Mouse (Mus musculus) fibroblast of lung, adult 2 months (primary cell): Measurements from ENCODE around the gene Diras2.
"Not testable (repeated sequence)": the region's sequence is repeated elsewhere in the genome, so short reads cannot be mapped to it uniquely, and the experiment has no call there.

Source experiments
- DNase-seq: peaks from one replicate; pipeline ENCODE4 v3.0.0-alpha.2; 2011; ENCODE audit warnings: low read depth

Diras2 gene

DNA sequence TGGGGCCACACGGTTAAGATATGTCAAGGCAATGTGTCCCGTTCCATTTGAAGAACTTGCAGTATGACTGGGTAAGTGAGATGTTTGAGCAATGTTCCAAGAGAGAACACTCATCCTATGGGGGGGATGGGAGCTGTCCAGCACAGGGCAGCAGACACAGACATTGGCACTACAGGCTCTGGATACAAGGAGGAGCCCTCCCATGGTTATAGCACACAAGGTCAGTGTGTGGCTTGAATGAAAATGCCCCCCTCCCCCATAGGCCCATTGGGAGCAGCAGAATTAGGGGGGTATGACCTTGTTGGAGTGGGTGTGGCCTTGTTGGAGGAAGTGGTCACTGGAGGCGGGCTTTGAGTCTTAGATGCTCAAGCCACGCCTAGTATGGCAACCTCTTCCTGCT, 12.7 kb downstream of the Diras2 start:
- no peak for DNase-seq

DNA sequence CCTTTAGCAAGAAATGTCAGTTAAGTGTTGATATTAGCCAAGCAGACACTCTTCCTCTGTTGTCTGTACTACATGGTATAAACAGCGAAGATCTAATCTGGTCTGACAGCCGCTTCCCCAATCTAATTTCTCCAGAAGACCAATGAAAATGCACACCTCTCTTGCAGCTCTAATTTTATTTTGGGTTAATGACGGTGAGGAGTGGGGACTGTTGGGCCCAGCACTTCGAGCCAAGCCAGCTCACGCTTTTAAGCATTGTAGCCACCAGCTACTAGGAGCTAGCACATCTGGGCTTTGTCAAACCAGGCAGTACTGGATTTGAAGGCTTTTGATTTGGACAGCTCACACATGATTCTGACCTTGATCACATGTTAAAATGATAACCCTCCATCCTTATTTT, 14.1 kb downstream of the Diras2 start:
- DNase-seq = no peak

DNA sequence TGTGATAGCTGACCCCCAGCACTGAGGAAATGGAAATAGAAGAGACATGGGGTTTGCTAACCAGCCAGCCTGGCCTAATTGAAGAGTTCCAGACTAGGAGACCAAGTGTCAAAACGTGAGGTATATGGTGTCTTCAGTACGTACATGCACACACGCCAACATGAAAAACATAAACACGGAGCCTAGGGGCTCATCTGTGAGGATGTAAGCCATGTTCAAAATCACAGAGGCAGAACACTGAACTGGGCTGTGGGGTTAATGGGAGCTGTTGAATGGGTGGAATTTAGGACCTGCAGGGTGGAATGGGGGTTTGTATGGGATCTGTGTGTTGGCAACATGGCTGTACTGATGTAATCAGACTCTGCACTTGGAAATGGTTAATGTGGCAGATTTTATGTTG, 14.5 kb downstream of the Diras2 start:
- DNase-seq = no peak

DNA sequence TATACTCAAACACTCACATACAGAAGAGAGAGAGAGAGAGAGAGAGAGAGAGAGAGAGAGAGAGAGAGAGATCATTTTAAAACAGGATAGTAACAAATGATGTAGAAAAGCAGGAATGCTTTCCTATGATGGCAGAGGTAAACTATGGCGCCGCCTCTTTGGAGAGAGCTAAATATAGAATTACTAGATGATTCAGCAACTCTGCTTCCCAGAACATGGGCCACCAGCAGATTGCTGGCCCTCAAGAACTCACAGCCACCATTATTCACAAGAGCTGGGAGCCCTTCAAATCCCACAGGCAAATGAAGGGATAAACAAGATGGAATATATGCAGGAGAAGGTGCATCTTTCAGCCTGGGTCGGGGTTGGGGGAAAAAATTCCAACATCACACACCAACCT, 15.0 kb downstream of the Diras2 start:
- DNase-seq = peak; percentile 15

DNA sequence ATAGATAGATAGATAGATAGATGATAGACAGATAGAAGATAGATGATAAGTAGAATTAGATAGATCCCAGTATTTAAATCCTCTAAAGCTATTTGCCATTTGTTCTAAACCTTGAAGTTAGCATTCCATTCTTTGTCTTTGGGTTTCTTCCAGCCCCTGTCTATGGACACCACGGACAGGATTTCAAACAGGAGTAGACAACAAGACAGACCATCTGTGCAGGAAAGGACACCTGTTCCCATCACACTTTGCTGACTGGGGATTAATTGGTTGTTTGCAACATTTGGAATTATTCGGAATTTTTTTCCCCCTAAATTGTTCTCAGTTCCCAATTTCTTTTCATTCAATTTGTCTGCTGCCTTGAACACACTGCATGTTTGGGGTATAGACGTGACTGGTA, 17.5 kb downstream of the Diras2 start:
- no peak for DNase-seq

DNA sequence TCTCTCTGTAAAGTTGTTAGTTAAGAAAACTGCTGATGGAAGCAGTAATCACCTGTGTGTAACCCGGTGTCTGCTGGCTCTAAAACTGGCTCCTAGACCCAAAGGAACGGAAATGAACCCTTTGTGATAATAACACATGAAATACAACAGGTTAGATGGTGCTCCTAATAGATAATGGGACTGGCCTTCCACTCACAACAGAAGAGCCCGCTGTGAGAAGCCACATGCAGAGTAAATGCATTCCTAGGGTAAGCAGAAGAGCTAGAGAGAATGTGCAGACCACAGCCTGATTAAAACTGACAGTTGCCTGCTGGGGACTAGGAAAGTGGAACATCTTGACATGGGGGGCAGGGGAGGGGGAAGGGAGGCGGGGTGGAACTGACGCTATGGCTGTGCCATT, 18.7 kb downstream of the Diras2 start:
- no peak for DNase-seq

DNA sequence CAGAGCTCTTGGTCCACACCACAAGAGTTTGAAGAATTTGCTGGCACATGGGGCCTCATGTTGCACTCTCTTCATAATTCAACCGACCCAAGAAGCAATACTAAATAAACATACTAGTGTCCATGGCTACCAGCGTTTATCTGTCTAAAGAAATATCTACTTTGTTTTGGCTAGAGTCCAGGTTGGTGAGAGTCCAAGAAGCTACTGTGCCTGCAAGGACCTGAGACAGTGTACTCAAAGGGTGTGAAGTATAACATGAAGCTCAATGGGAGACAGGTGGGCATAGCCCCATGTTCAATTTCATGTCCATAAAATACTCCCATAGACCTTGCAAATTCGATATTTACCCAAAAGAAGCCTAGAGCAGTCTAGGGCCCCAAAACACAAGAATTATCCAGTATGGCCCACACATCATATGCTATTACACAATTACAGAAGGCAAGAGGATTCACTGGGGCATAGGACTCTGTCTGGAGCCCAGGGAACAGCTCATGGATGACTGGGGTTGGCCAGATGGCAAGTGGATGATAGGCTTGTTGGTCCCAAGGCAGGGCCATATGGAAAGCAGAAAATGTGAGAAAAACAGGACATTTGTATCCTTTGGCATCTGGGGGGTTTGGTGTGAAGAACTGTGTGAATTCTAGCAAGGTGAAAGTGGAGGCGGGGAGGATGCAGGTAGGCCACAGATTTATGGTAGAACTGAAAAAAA, 20.8 kb downstream of the Diras2 start:
- no peak for DNase-seq

DNA sequence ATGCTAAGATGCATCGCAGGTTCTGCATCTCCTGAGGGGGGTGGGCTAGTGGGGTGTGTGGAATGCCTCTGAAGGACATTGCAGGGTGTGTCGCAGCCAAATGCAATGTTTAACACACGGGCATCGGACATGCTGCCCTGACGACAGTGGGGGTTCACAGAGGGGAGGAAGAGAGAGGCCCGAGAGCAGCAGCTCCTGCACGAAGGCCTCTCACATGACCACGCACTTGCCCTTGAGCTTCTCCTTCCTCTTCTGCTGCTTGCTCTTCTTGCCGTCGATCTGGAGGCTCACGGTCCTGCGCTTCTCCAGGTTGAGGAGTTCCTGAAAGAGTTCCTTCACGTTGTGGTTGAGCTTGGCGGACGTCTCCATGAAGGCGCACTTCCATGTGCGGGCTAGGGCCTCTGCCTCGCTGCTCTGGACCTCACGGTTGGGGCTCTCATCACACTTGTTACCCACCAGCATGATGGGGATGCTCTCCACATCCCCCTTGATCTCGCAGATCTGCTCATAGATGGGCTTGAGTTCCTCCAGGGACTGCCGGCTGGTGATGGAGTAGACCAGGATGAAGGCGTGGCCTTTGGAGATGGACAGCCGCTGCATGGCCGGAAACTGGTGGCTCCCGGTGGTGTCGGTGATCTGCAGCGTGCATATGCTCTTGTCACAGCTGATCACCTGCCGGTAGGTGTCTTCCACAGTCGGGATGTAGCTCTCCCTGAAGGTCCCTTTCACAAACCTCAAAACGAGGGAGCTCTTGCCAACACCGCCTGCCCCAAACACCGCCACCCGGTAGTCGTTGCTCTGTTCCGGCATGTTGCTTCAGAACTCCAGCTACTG, 23.4 kb downstream of the Diras2 start:
- no peak for DNase-seq

DNA sequence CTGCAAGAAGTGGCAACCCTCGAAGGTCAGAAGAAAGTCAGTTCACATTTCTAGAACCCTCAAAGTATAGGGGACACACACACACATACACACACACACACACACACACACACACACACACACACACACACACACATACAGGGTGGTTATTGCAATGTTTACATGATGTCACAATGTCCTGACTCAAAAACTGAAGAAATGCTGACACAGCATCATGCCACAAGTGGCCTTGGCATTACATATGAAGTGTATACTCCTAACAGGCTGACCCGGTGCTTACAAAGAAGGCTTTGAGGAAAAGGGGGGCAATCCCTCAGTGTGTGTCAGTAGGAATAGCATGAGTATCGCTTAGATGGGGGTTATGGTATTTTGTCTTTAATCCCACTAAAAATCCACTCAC, 24.3 kb downstream of the Diras2 start:
- not testable (repeated sequence) for DNase-seq

DNA sequence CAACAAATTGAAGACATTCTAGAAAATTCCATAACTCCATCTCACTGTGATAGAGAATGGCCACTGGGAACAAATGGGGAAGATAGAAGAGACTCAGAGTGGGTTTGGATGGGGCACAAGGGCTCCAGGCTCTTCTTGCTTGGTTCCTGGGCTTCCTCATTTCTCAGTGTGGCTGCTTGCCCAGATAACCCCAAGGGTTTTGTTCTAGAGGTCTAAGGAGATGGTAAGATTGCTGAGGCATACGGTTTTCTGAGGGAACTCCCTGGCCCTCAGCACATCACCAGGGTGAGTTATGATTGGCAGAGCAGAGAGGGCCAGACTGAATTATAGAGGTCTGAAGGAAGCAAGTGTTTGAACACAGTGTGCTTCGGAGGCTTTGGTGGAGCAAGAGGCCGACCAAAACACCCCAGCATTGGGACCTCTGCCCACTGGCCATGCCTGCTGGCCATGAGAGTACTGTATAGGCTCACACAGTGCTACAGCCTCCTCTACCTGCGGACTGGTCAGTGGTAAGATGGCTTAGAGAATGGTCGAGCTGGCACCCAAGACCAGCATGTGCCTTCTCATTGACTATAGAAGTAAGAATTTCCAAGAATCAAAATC, 25.3 kb downstream of the Diras2 start:
- not testable (repeated sequence) for DNase-seq

DNA sequence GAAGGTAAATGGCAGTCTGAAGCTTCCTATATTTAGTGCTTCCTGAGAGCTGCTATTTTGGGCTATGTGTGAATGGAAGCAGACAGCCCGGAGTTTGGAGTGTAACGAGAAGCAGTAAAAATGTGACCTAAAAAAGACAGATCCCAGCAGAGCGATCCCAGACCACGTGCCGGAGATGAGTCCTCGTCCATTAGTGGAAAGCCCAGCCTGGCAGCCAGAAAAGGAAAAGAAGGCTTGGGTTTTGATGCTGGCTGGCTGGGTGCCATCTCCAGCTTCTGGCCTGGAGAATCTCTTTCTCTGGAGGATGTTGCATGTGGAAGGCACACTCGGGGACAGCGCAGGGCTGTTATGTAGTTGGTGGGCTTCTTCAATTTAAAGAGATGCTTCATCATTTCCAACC, 29.4 kb downstream of the Diras2 start:
- no peak for DNase-seq

DNA sequence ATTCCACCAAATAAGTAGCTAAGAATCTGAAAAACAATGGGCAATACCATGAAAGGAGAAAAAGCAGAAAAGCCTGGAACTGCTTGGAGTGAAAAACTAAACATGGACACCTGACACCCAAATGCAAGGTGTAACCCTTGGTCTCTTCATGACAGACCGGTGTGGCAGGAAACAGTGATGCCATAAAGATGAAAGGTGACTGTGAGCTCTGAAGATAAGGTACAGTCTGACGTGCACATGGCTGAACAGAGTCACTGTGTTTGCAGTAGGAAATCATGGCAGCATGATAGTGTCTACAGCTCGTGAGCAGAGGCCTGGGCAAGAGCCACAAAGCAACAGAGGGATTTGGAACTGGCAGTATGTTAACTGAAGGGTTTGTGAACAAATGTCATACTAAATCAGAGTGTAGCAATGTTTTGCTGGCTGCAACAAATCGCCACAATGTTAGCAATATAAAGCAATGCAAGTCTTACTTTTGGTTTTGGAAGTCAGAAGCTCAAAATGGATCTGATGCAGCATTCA, 34.0 kb downstream of the Diras2 start:
- DNase-seq = no peak

DNA sequence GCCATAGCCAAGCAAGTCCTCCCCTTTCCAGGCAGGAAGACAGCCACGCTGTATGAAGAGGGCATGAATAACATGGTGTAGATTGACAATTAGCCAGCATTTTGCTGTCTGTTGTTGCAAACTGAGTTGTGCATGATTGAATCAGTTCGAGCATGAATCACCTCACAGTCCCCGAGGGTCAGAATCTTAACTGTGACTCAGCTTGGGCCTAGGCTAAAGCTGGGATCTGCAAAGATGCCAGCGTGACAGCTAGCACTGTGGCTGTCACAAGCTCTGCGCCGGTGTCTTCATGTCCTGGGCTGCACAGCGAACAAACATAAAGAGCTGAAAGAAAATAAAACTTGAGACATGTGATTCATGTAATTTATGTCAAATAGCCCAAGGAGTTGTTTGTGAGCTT, 42.3 kb downstream of the Diras2 start:
- no peak for DNase-seq

DNA sequence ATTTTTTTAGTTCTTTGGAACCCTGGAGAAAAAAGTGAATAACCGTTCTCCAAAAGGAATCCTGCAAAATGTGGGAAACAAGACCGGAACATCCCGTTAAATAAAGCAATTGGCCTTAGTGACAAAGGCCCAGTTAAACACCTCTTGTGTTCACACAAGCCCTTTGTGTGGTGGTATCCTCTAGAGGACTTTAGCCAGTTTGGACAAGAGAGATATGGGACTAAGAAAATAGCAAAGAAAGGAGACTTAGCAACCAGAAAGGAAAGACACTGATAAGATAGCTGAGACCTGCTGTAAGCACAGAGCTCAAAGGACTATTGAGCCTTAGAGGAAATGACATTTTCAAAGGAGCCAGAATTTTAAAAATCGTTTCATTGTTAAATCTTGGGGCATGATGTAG, 47.0 kb downstream of the Diras2 start:
- no peak for DNase-seq

DNA sequence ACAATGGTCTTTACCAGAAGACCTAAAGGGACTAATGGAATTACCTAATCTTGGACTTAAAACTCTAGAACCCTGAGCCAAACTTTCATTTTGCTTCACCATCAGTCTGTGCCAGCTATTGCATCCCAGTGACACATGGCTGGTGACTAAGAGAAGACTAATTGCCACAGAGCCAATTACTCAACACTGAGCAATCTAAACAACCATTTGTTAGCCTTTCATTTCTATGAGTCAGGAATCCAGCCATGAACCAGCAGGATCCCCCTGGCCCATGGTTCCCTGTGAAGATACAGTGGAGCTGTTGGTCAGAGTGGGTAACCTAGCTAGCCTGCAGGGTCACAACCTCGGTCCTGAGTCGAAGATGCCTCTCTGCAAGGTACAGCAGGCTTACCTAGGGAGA, 49.3 kb downstream of the Diras2 start:
- DNase-seq = peak; percentile 70

DNA sequence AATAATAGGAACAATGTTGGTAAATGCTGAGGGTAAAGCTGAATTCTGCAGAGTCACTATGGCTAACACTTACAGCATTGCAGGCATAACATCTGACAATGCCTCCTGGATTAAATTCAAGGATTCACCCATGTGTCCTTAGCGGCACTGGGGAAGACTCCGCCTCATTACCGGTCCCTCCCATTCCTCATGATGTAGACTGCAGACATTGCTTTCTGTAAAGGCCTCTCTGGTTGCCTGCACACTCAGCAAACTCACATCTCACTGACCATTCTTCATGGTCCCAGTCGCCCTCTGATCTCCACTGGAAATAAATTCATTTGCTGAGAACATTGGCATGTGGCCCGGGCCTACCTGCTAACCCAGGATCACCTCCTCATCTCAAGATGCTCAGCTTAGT, 51.9 kb downstream of the Diras2 start:
- no peak for DNase-seq

DNA sequence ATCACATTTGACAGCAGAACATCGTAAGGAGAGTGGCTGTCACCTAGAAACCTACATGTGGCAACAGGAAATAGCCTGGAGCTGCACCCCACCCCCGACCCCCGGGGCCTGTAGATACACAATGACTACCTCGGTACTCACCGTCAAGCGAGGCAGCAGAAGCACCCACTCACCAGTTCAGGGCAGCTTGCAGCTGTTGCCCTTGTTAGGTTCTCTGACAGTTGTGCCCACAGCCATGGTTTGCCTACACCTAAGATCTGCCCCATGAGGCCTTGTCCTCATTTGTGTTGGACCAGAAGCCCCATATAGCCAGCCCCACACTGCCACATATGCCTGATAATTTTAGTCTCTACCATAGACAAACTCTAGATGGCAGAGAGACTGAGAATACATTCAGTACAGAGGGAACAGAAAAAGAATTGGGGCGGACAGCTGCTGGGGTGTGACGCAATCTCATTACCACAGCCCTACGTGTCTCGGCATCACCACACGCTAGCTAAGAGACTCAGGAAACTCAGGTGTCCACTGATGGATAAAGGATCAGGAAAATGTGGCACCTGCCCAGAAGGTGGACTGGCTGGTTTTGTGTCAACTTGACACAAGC, 54.0 kb downstream of the Diras2 start:
- no peak for DNase-seq

DNA sequence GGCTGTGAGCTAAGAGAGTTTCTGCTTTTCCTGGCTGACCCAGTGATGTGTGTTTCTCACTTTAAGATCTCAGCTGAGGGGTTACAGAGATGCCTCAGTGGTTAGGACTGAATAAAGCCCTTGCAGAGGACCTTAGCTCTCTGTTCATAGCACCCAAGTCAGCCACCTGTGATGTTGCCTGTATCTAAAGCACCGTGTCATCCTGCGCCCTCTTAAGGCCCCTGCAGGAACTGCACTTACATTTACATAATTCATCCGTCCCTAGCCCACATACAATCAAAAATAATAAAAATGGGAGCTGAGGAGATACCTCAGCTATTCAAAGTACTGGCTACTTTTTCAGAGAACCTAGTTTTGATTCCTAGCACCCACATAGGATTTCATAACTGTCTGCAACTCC, 54.9 kb downstream of the Diras2 start:
- DNase-seq = no peak

DNA sequence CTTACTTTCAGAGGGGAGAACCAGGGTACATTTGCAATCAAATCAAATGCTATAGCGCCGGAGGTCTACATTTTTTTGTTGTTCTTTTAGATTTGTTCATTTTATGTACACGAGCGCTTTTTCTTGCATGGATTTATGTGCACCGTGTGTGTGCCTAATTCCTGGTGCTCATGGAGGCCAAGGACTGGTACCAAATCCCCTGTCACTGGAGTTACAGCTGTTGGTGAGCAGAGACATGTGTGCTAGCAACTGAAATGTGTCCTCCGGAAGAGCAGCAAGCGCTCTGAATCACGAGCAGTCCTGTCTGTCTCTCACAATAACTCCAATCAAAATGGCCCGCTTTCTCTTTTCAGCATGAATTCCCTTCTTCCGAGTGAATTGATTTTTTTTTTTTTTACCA, 55.8 kb downstream of the Diras2 start:
- DNase-seq = no peak

DNA sequence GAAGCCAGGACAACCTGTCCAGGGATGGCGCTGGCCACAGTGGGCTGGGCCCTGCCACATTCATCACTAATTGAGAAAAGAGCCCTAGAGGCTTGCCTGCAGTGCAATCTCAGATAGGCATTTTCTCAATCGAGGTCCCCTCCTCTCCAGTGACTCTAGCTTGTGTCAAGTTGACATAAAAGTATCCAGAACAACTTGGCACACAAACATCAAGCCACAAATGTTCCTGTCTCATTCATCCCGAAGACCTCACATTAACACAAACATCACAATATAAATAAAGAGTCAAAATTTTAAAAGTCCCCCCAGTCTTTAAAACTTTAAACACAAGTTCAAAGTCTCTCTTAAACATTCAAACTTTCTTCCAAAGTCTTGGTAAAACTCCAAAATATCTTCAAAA, 56.3 kb downstream of the Diras2 start:
- no peak for DNase-seq

DNA sequence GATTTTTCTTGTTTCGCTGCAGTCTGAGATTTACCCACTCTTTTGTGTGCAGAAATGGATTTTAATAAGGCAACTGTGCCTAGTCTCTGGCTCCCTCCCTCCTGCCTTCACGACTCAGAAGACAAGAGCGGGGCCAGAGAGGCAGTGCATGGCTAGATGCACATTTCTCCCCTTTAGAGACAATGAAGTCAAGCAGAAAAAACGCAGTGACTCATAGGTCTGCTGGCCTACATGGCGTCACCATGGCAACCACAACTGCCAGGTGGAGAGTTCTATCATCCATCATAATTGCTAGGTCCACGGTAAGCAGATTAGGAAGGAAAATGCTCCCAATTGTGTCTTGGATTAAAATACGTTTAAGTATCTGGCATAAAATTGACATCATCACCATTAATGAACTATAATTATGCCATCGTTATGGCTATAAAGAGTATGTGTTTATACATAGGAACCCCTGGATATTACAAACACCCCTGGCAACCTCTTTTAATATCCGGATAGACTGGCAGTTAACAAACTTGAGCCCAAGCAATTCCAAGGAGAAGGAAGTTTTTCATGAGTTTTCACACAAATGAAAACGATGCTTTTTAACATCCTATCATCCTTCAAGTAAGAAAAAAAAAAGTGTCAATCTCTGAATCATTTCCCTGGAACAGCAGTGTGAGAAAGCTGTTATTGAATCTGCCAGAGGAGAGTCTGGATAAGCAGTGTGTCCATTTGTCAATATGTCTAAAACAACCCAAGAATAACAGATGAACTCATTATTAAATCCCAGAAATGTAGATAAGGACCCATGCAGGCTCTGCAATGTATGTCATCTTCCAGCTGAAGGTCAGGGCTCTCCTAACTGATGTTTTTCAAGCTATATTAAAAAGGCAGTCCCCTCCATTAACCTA, 61.0 kb downstream of the Diras2 start:
- peak; percentile 46 for DNase-seq

DNA sequence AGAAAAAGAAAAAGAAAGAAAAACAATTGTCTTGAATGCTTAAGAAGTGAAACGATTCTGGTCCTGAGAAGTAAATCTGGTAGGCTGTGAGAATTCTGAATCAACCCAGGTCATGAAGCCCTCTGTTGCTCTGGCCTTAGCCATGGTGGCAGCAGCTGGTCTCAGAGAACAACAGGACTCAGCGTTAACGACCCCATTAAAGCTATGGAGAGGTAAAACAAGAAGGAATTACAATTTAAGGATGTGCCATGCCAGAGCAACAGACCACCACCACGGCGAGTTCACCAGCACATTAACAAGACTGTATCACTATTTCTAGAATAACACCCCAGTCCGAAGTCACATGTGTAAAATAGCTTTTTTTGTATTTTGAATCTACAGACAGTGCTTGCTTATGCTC, 65.9 kb downstream of the Diras2 start:
- DNase-seq = no peak
